11 mouse cellular contexts compared by ENCODE assay signal in genomic region chr17:63145311-63145741, GRCm38 (mm10).
DNase-seq lines count a peak whose midpoint lies in the region; ATAC-seq and TF ChIP-seq lines count a peak whose summit lies in the region.
"Had no signal": no experiment of that assay in that cellular context is flagged by ENCODE, and none has a peak within 500 bp of the region (broad histone marks: within the 10 kb centered on the region; RNA-seq: fewer than 3 reads in every experiment).

No protein-coding gene starts in this region.

- peaks cover 66% of the 10 kb centered on the region for H3K4me1 ChIP-seq in forebrain, embryonic 10.5 days
- H3K4me1 ChIP-seq in hindbrain, postnatal 0 days (ENCODE audit: insufficient read depth, low read length) = peaks cover 19% of the 10 kb centered on the region
- H3K4me1 ChIP-seq in intestine, embryonic 16.5 days (ENCODE audit: control insufficient read depth, insufficient read depth, low read length) = no peaks in the 10 kb centered on the region

- WGBS in forebrain, embryonic 10.5 days = 27% methylated on average over 5 of the region's 5 CpGs
- 9% methylated on average over 5 of the region's 5 CpGs for WGBS in hindbrain, postnatal 0 days
- WGBS in intestine, embryonic 16.5 days = 65% methylated on average over 5 of the region's 5 CpGs

- peaks cover 37% of the 10 kb centered on the region for H3K27me3 ChIP-seq in forebrain, embryonic 10.5 days (ENCODE audit: poor library complexity, severe bottlenecking)
- H3K27me3 ChIP-seq in hindbrain, postnatal 0 days (ENCODE audit: insufficient read depth, low read length) = no peaks in the 10 kb centered on the region
- no peaks in the 10 kb centered on the region for H3K27me3 ChIP-seq in intestine, embryonic 16.5 days (replicated peaks; ENCODE audit: control insufficient read depth, insufficient read depth, low read length)

- H3K4me3 ChIP-seq in forebrain, embryonic 10.5 days = peak overlapping the region; percentile 25
- H3K4me3 ChIP-seq in hindbrain, postnatal 0 days (ENCODE audit: low read length) = no peak overlapping the region
- H3K4me3 ChIP-seq in intestine, embryonic 16.5 days (ENCODE audit: low read length) = no peak overlapping the region

- peak overlapping the region; percentile 16; the same call in 1 of the 2 replicates for H3K4me2 ChIP-seq in hindbrain, postnatal 0 days (ENCODE audit: low read depth, low read length)
- no peak overlapping the region for H3K4me2 ChIP-seq in intestine, embryonic 16.5 days (ENCODE audit: low read depth, low read length)

- peak; percentile 70 for ATAC-seq in hindbrain, postnatal 0 days
- ATAC-seq in granulocyte monocyte progenitor cell, adult 5-6 weeks (replicated peaks; ENCODE audit: poor library complexity, severe bottlenecking) = no peak
- ATAC-seq in intestine, embryonic 16.5 days = no peak

- H3K36me3 ChIP-seq in forebrain, embryonic 10.5 days (replicated peaks) = no peaks in the 10 kb centered on the region
- no peaks in the 10 kb centered on the region for H3K36me3 ChIP-seq in hindbrain, postnatal 0 days (ENCODE audit: insufficient read depth, low read length)
- H3K36me3 ChIP-seq in intestine, embryonic 16.5 days (ENCODE audit: control insufficient read depth, insufficient read depth, low read length) = no peaks in the 10 kb centered on the region

- peak overlapping the region; percentile 86 for H3K27ac ChIP-seq in forebrain, embryonic 10.5 days
- peak overlapping the region; percentile 27; the same call in 1 of the 2 replicates for H3K27ac ChIP-seq in hindbrain, postnatal 0 days
- H3K27ac ChIP-seq in intestine, embryonic 16.5 days (ENCODE audit: low read length) = no peak overlapping the region

- TF ChIP-seq CTCF in hindbrain, postnatal 0 days (IDR thresholded peaks at IDR 0.05; ENCODE audit: low read depth) = no peak

- no peaks in the 10 kb centered on the region for H3K9me3 ChIP-seq in forebrain, embryonic 10.5 days
- no peaks in the 10 kb centered on the region for H3K9me3 ChIP-seq in hindbrain, postnatal 0 days (ENCODE audit: low read length)
- H3K9me3 ChIP-seq in intestine, embryonic 16.5 days (ENCODE audit: control insufficient read depth, low read length) = no peaks in the 10 kb centered on the region

- H3K9ac ChIP-seq in hindbrain, postnatal 0 days (replicated peaks; ENCODE audit: low read length) = no peak overlapping the region
- H3K9ac ChIP-seq in intestine, embryonic 16.5 days (ENCODE audit: low read depth, low read length) = no peak overlapping the region

- peak; percentile 32 for DNase-seq in retina, embryonic 14.5 days (ENCODE audit: low spot score)
- DNase-seq in retina, postnatal 1 day = no peak
- peak; percentile 56 for DNase-seq in forebrain, embryonic 10.5 days (ENCODE audit: extremely low spot score, low spot score)
- peak; percentile 56 for DNase-seq in hindbrain, postnatal 0 days (ENCODE audit: low spot score)
- no peak for DNase-seq in adipocyte (ENCODE audit: low spot score)
- no peak for DNase-seq in left cerebral cortex, adult 18-20 months (ENCODE audit: low spot score in 2 of 2)
- DNase-seq: cerebellum, adult 18-20 months; heart, postnatal 10 days; thymus, postnatal 14 days had no signal

Comparison
In these comparisons a context has a peak if more than half of its experiments do, and no peak if none do; other contexts are left out.
1. DNase-seq: peak in retina, embryonic 14.5 days (single experiment), forebrain, embryonic 10.5 days (single experiment) and hindbrain, postnatal 0 days (single experiment); none in retina, postnatal 1 day (single experiment), adipocyte (single experiment) and left cerebral cortex, adult 18-20 months (0 of 2).